In genomic region chr5:35975681-35976080, GRCm38 (mm10) we compare ENCODE assay signal across 8 mouse cellular contexts.
DNase-seq lines count a peak whose midpoint lies in the region; TF ChIP-seq lines count a peak whose summit lies in the region.

No protein-coding gene starts in this region.

- no peak for TF ChIP-seq POLR2A in small intestine, adult 2 months (IDR thresholded peaks at IDR 0.05; ENCODE audit: low read depth, low read length)

- H3K27me3 ChIP-seq in small intestine, adult 2 months (ENCODE audit: control insufficient read depth, insufficient read depth, low read length): no peaks in the 10 kb centered on the region

- H3K4me3 ChIP-seq in small intestine, adult 2 months (ENCODE audit: low read depth, low read length): no peak overlapping the region

- peak; percentile 88; the same call in 1 of the 2 replicates for TF ChIP-seq CTCF in small intestine, adult 2 months (IDR thresholded peaks at IDR 0.05; ENCODE audit: extremely low read depth, insufficient read length, insufficient replicate concordance, low read depth, low read length)

- H3K36me3 ChIP-seq in small intestine, adult 2 months (ENCODE audit: control insufficient read depth, insufficient read depth, low read length): no peaks in the 10 kb centered on the region

- 12% methylated on average over 5 of the region's 5 CpGs for WGBS in small intestine, adult 2 months

- no peak overlapping the region for H3K27ac ChIP-seq in small intestine, adult 2 months (ENCODE audit: insufficient read depth, low read depth, low read length)

- H3K4me1 ChIP-seq in small intestine, adult 2 months (ENCODE audit: control insufficient read depth, insufficient read depth, insufficient read length, low read length): no peaks in the 10 kb centered on the region

- DNase-seq in CD4-positive, CD25-positive, alpha-beta regulatory T cell, adult 2 months (ENCODE audit: low read depth, low spot score): peak; percentile 84
- DNase-seq in NIH3T3 (ENCODE audit: low read depth): peak; percentile 89
- DNase-seq in cerebellum, adult 9-11 months: peak; percentile 39
- peak; percentile 87 for DNase-seq in gastrocnemius, postnatal 10 days
- peak; percentile 55 for DNase-seq in kidney, postnatal 14 days
- peak; percentile 60 for DNase-seq in lung, postnatal 36 days
- DNase-seq in yolk sac, embryonic 10.5 days (ENCODE audit: low spot score): peak; percentile 42

Comparison
In these comparisons a context has a peak if more than half of its experiments do, and no peak if none do; other contexts are left out.
1. DNase-seq: peak in every context shown above with its lines; median percentile 89 in NIH3T3; 87 in gastrocnemius, postnatal 10 days; 84 in CD4-positive, CD25-positive, alpha-beta regulatory T cell, adult 2 months; 60 in lung, postnatal 36 days; 55 in kidney, postnatal 14 days; 42 in yolk sac, embryonic 10.5 days; 39 in cerebellum, adult 9-11 months.